Mouse (Mus musculus): ENCODE data around the gene Tmtc1. TPM values are rescaled to one million over a fixed set of nuclear protein-coding genes. Genes with fewer than 3 reads are reported as not detected.

The Tmtc1 gene
- polyA plus RNA-seq, 1 experiment from 2014 or later, result 1.0 TPM

DNA sequence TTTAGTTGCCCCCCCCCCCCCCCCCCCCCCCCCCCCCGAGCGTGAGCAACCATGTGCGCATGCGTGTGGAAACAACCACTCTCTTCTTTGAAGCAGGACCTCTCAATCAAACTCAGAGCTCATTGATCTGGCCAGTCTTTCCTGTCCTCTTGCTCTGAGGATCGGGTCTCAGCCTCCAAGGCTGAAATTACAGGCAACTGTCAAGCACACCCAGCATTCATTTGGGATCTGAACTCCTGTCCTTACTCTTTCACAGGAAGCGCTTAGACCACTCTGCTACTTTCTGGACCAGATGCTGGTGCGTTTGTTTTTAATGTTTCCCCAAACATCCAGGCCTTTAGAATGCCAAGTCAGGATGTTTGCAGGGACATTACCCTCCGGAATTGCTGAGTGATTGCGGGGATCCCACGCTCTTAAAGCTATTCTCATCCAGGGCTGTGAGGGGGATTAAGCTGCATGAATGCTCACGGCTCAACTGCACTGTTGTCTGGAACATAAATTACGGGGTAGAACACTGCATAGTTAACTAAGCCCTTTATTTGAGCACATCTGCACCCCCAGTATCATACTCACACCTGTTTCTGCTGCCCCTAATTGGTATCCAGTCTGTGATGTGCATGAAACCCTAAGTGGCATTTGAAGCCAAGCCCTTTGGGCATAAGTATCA lies 85.5 kb downstream of the Tmtc1 start:
- no peak overlapping the region for H3K4me3 ChIP-seq (ENCODE audit: low read depth, low read length)
- H3K27ac ChIP-seq (replicated peaks; ENCODE audit: low read depth, low read length), result 0 out of 2 replicates have a peak overlapping the region, but pooled peaks have one; percentile 26
- no peaks in the 10 kb centered on the region for H3K9me3 ChIP-seq (ENCODE audit: control insufficient read depth, low read length)
- no peak for DNase-seq (ENCODE audit: low spot score)
- H3K4me2 ChIP-seq (ENCODE audit: low read depth, severe bottlenecking), result no peak overlapping the region
- H3K9ac ChIP-seq (ENCODE audit: low read length), result no peak overlapping the region
- H3K4me1 ChIP-seq (ENCODE audit: control insufficient read depth, insufficient read depth, low read length), result 0 out of 2 replicates have a peak, but pooled peaks cover 3% of the 10 kb centered on the region
- 48% methylated on average over 8 of the region's 12 CpGs for WGBS
- no peaks in the 10 kb centered on the region; the same call in 1 of the 2 replicates for H3K36me3 ChIP-seq (ENCODE audit: control insufficient read depth, insufficient read depth, low read length)
- H3K27me3 ChIP-seq (ENCODE audit: control insufficient read depth, insufficient read depth, low read length), result no peaks in the 10 kb centered on the region
- ATAC-seq (ENCODE audit: insufficient number of reproducible peaks, low FRiP score, low TSS enrichment, low read depth), result no peak

- DNase-seq (ENCODE audit: low spot score) (no peak), ATAC-seq (ENCODE audit: insufficient number of reproducible peaks, low FRiP score, low TSS enrichment, low read depth) (no peak)
- 0 out of 2 replicates have a peak, but pooled peaks cover 3% of the 10 kb centered on the region for H3K4me1 ChIP-seq (ENCODE audit: control insufficient read depth, insufficient read depth, low read length)
- no peak overlapping the region for H3K4me2 ChIP-seq (ENCODE audit: low read depth, severe bottlenecking)
- no peaks in the 10 kb centered on the region for H3K27me3 ChIP-seq (ENCODE audit: control insufficient read depth, insufficient read depth, low read length)
- H3K9ac ChIP-seq (ENCODE audit: low read length), result no peak overlapping the region
- no peak overlapping the region for H3K27ac ChIP-seq (replicated peaks; ENCODE audit: low read depth, low read length)
- no peaks in the 10 kb centered on the region for H3K9me3 ChIP-seq (ENCODE audit: control insufficient read depth, low read length)
- no peaks in the 10 kb centered on the region; the same call in 1 of the 2 replicates for H3K36me3 ChIP-seq (ENCODE audit: control insufficient read depth, insufficient read depth, low read length)
- no peak overlapping the region for H3K4me3 ChIP-seq (ENCODE audit: low read depth, low read length)
These were observed 88.0 kb downstream of the Tmtc1 start for GRCm38 (mm10) chr6:148356141-148356540.

GRCm38 (mm10) chr6:148354509-148355474 lies 89.4 kb downstream of the Tmtc1 start:
- no peak overlapping the region for H3K27ac ChIP-seq (replicated peaks; ENCODE audit: low read depth, low read length)
- no peaks in the 10 kb centered on the region for H3K27me3 ChIP-seq (ENCODE audit: control insufficient read depth, insufficient read depth, low read length)

GRCm38 (mm10) chr6:148354151-148354508 lies 90.1 kb downstream of the Tmtc1 start:
- 79% methylated on average over 16 of the region's 16 CpGs for WGBS
- ATAC-seq (ENCODE audit: insufficient number of reproducible peaks, low FRiP score, low TSS enrichment, low read depth), result 0 out of 2 replicates have a peak, but pooled peaks have one; percentile 33

More at GRCm38 (mm10) chr6:148354509-148355474, 89.4 kb downstream of the Tmtc1 start:
- Histone ChIP-seq H3K4me1 (ENCODE audit: control insufficient read depth, insufficient read depth, low read length) (0 out of 2 replicates have a peak, but pooled peaks cover 3% of the 10 kb centered on the region), H3K9me3 (ENCODE audit: control insufficient read depth, low read length) (no peaks in the 10 kb centered on the region), H3K4me2 (ENCODE audit: low read depth, severe bottlenecking) (peak overlapping the region; percentile 61), H3K9ac (ENCODE audit: low read length) (peak overlapping the region; percentile 68), H3K36me3 (ENCODE audit: control insufficient read depth, insufficient read depth, low read length) (no peaks in the 10 kb centered on the region; the same call in 1 of the 2 replicates), H3K4me3 (ENCODE audit: low read depth, low read length) (peak overlapping the region; percentile 43)
- peak; percentile 78 for ATAC-seq (ENCODE audit: insufficient number of reproducible peaks, low FRiP score, low TSS enrichment, low read depth)
- DNase-seq (ENCODE audit: low spot score), result peak; percentile 93
- 26% methylated on average over 85 of the region's 85 CpGs for WGBS

DNA sequence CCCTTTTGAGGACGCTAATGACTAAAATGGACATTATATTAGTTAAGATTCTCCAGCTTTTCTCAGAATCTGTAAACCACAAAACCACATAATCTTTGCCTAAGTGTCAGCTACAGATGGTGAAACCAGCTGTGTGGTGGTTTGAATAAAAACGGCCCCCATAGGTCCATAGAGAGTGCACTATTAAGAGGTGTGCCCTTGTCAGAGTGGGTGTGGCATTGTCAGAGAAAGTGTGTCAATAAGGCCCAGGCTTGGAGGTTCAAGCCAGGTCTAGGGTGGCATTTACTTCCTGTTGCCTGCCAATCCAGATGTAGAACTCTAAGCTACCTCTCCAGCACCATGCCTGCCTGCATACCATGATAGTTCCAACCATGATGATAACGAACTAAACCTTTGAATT lies 99.2 kb downstream of the Tmtc1 start:
- Histone ChIP-seq H3K4me3 (ENCODE audit: low read depth, low read length) (no peak overlapping the region), H3K4me1 (ENCODE audit: control insufficient read depth, insufficient read depth, low read length) (no peaks in the 10 kb centered on the region), H3K27me3 (ENCODE audit: control insufficient read depth, insufficient read depth, low read length) (no peaks in the 10 kb centered on the region), H3K9me3 (ENCODE audit: control insufficient read depth, low read length) (no peaks in the 10 kb centered on the region), H3K36me3 (ENCODE audit: control insufficient read depth, insufficient read depth, low read length) (no peaks in the 10 kb centered on the region), H3K4me2 (ENCODE audit: low read depth, severe bottlenecking) (no peak overlapping the region), H3K27ac (replicated peaks; ENCODE audit: low read depth, low read length) (no peak overlapping the region), H3K9ac (ENCODE audit: low read length) (no peak overlapping the region)
- DNase-seq (ENCODE audit: low spot score) (no peak), ATAC-seq (ENCODE audit: insufficient number of reproducible peaks, low FRiP score, low TSS enrichment, low read depth) (no peak)
- 86% methylated on average over 3 of the region's 3 CpGs for WGBS

More at GRCm38 (mm10) chr6:148354151-148354508, 90.1 kb downstream of the Tmtc1 start:
- H3K36me3 ChIP-seq (ENCODE audit: control insufficient read depth, insufficient read depth, low read length), result no peaks in the 10 kb centered on the region; the same call in 1 of the 2 replicates
- H3K27me3 ChIP-seq (ENCODE audit: control insufficient read depth, insufficient read depth, low read length), result no peaks in the 10 kb centered on the region
- H3K9ac ChIP-seq (ENCODE audit: low read length), result no peak overlapping the region
- H3K4me3 ChIP-seq (ENCODE audit: low read depth, low read length), result peak overlapping the region; percentile 43; the same call in 1 of the 2 replicates
- DNase-seq (ENCODE audit: low spot score), result no peak
- H3K27ac ChIP-seq (replicated peaks; ENCODE audit: low read depth, low read length), result no peak overlapping the region
- H3K4me1 ChIP-seq (ENCODE audit: control insufficient read depth, insufficient read depth, low read length), result 0 out of 2 replicates have a peak, but pooled peaks cover 3% of the 10 kb centered on the region
- H3K9me3 ChIP-seq (ENCODE audit: control insufficient read depth, low read length), result no peaks in the 10 kb centered on the region
- peak overlapping the region; percentile 61; the same call in 1 of the 2 replicates for H3K4me2 ChIP-seq (ENCODE audit: low read depth, severe bottlenecking)

GRCm38 (mm10) chr6:148342191-148342590 lies 102.0 kb downstream of the Tmtc1 start:
- Histone ChIP-seq H3K9ac (ENCODE audit: low read length) (no peak overlapping the region), H3K36me3 (ENCODE audit: control insufficient read depth, insufficient read depth, low read length) (no peaks in the 10 kb centered on the region), H3K27ac (replicated peaks; ENCODE audit: low read depth, low read length) (no peak overlapping the region), H3K4me2 (ENCODE audit: low read depth, severe bottlenecking) (no peak overlapping the region), H3K9me3 (ENCODE audit: control insufficient read depth, low read length) (no peaks in the 10 kb centered on the region), H3K4me3 (ENCODE audit: low read depth, low read length) (no peak overlapping the region), H3K27me3 (ENCODE audit: control insufficient read depth, insufficient read depth, low read length) (no peaks in the 10 kb centered on the region), H3K4me1 (ENCODE audit: control insufficient read depth, insufficient read depth, low read length) (no peaks in the 10 kb centered on the region)
- DNase-seq (ENCODE audit: low spot score), result no peak
- ATAC-seq (ENCODE audit: insufficient number of reproducible peaks, low FRiP score, low TSS enrichment, low read depth), result no peak
- 92% methylated on average over 2 of the region's 2 CpGs for WGBS

DNA sequence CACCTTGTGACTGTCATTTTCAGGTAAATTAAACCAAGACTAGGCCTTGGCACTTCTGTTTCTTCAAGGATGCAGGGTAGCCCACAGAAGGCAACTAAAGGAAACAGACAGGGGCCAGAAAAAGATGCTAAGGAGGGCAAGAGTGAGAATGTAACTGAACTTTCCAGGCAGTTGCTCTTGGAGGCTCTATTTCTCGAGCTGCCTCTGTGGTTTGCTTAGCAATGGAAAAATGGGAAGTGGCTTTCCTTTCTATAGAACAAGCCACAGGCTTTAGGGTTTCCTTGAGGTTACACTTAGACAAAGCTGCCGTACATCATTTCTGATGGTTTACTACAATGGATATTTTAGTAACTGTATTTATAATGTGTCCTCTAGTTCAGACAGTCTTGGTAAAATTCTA lies 102.4 kb downstream of the Tmtc1 start:
- no peaks in the 10 kb centered on the region for H3K4me1 ChIP-seq (ENCODE audit: control insufficient read depth, insufficient read depth, low read length)
- no peak overlapping the region for H3K9ac ChIP-seq (ENCODE audit: low read length)
- 78% methylated on average over 2 of the region's 2 CpGs for WGBS
- H3K27ac ChIP-seq (replicated peaks; ENCODE audit: low read depth, low read length), result no peak overlapping the region
- H3K4me2 ChIP-seq (ENCODE audit: low read depth, severe bottlenecking), result no peak overlapping the region
- H3K36me3 ChIP-seq (ENCODE audit: control insufficient read depth, insufficient read depth, low read length), result no peaks in the 10 kb centered on the region
- H3K9me3 ChIP-seq (ENCODE audit: control insufficient read depth, low read length), result no peaks in the 10 kb centered on the region
- ATAC-seq (ENCODE audit: insufficient number of reproducible peaks, low FRiP score, low TSS enrichment, low read depth) (no peak), DNase-seq (ENCODE audit: low spot score) (no peak)
- no peak overlapping the region for H3K4me3 ChIP-seq (ENCODE audit: low read depth, low read length)
- no peaks in the 10 kb centered on the region for H3K27me3 ChIP-seq (ENCODE audit: control insufficient read depth, insufficient read depth, low read length)

- Histone ChIP-seq H3K27me3 (ENCODE audit: control insufficient read depth, insufficient read depth, low read length) (no peaks in the 10 kb centered on the region), H3K36me3 (ENCODE audit: control insufficient read depth, insufficient read depth, low read length) (no peaks in the 10 kb centered on the region), H3K4me1 (ENCODE audit: control insufficient read depth, insufficient read depth, low read length) (no peaks in the 10 kb centered on the region), H3K9me3 (ENCODE audit: control insufficient read depth, low read length) (no peaks in the 10 kb centered on the region), H3K9ac (ENCODE audit: low read length) (no peak overlapping the region; the same call in 1 of the 2 replicates), H3K4me2 (ENCODE audit: low read depth, severe bottlenecking) (no peak overlapping the region), H3K27ac (replicated peaks; ENCODE audit: low read depth, low read length) (no peak overlapping the region), H3K4me3 (ENCODE audit: low read depth, low read length) (no peak overlapping the region)
- 63% methylated on average over 3 of the region's 3 CpGs for WGBS
- ATAC-seq (ENCODE audit: insufficient number of reproducible peaks, low FRiP score, low TSS enrichment, low read depth) (no peak), DNase-seq (ENCODE audit: low spot score) (no peak)
These were observed 105.7 kb downstream of the Tmtc1 start for GRCm38 (mm10) chr6:148338326-148338957.
